Mouse (Mus musculus) heart, embryonic 16.5 days (tissue): ENCODE measurements around the gene Spats2. TPM values are rescaled to one million over a fixed set of nuclear protein-coding genes. Genes with fewer than 3 reads are reported as not detected.
A peak's percentile ranks its signal among the peaks of the same experiment; 100 is the strongest.

Experiments used
- ATAC-seq: fragments of 200-750 bp; cut with Nextera tagmentation; replicated peaks from 2 replicates; pipeline ENCODE4 v1.8.0; 2017; ENCODE audit warnings: moderate number of reproducible peaks; ENCODE audit not compliant: insufficient read depth, low FRiP score; ENCODE audit errors: extremely low read depth
- H3K27ac ChIP-seq: fragments of 300-500 bp; sonication (generic); 2 replicates; pipeline ENCODE4 v1.5.1; 2014; ENCODE audit warnings: mild to moderate bottlenecking, low read length, control low read depth, moderate library complexity
- H3K27me3 ChIP-seq: fragments of 300-500 bp; sonication (generic); 2 replicates; pipeline ENCODE4 v1.6.1; 2014; ENCODE audit warnings: low read length, mixed read lengths; ENCODE audit not compliant: control insufficient read depth, insufficient read depth
- H3K36me3 ChIP-seq: fragments of 300-500 bp; sonication (generic); 2 replicates; pipeline ENCODE4 v1.6.1; 2014; ENCODE audit not compliant: control insufficient read depth, insufficient read depth
- H3K4me1 ChIP-seq: fragments of 300-500 bp; sonication (generic); 2 replicates; pipeline ENCODE4 v1.6.1; 2014; ENCODE audit warnings: low read length, mixed read lengths; ENCODE audit not compliant: control insufficient read depth, insufficient read depth
- H3K4me2 ChIP-seq: fragments of 300-500 bp; sonication (generic); 2 replicates; pipeline ENCODE4 v1.6.1; 2014; ENCODE audit warnings: low read depth, mild to moderate bottlenecking, control low read depth, low read length
- H3K4me3 ChIP-seq: fragments of 300-500 bp; sonication (generic); 2 replicates; pipeline ENCODE4 v1.5.1; 2014; ENCODE audit warnings: mild to moderate bottlenecking, control low read depth, low read length
- H3K9ac ChIP-seq: fragments of 300-500 bp; sonication (generic); 2 replicates; pipeline ENCODE4 v1.6.1; 2014; ENCODE audit warnings: low read length, control low read depth
- H3K9me3 ChIP-seq: fragments of 300-500 bp; sonication (generic); replicated peaks from 2 replicates; pipeline ENCODE4 v1.6.1; 2016; ENCODE audit warnings: low read length; ENCODE audit not compliant: control insufficient read depth
- WGBS: fragments of 180-500 bp; shearing (Covaris S2); extraction: QIAGEN DNeasy Blood & Tissue Kit; methylation state at CpG from one replicate; pipeline ENCODE4 v1.1.7; 2014; 5-methylcytosine and 5-hydroxymethylcytosine counted together
- polyA plus RNA-seq: library from polyadenylated mRNA; unstranded; fragments of >200 nt; fragmentation: Nextera tagmentation; extraction: Ambion mirVana; gene quantifications from 2 replicates; pipeline ENCODE4 v1.2.1, GENCODE M21; 2015

The Spats2 gene
- polyA plus RNA-seq, 1 experiment from 2014 or later, result 25.5 TPM

- H3K27me3 ChIP-seq, result peaks cover 69% of the 10 kb centered on the region
- H3K4me2 ChIP-seq, result peak overlapping the region; percentile 79
- H3K27ac ChIP-seq, result no peak overlapping the region
- no peak for ATAC-seq
- peaks cover 23% of the 10 kb centered on the region for H3K4me1 ChIP-seq
- H3K9ac ChIP-seq, result no peak overlapping the region; the same call in 1 of the 2 replicates
- H3K4me3 ChIP-seq, result peak overlapping the region; percentile 53
- H3K9me3 ChIP-seq, result no peaks in the 10 kb centered on the region
- 8% methylated on average over 24 of the region's 24 CpGs for WGBS
- H3K36me3 ChIP-seq, result no peaks in the 10 kb centered on the region
Measured at GRCm38 (mm10) chr15:99096061-99096793, 29.5 kb upstream of the Spats2 start.

GRCm38 (mm10) chr15:99096831-99097500 is 28.8 kb upstream of the Spats2 start:
- Histone ChIP-seq H3K9ac (peak overlapping the region; percentile 49), H3K27me3 (peaks cover 63% of the 10 kb centered on the region), H3K36me3 (no peaks in the 10 kb centered on the region), H3K4me2 (peak overlapping the region; percentile 79), H3K4me3 (peak overlapping the region; percentile 53), H3K27ac (no peak overlapping the region), H3K9me3 (no peaks in the 10 kb centered on the region), H3K4me1 (peaks cover 23% of the 10 kb centered on the region)
- under 1% methylated on average over 53 of the region's 58 CpGs for WGBS
- ATAC-seq, result no peak

GRCm38 (mm10) chr15:99097840-99098492 is 27.8 kb upstream of the Spats2 start:
- H3K9me3 ChIP-seq, result no peaks in the 10 kb centered on the region
- ATAC-seq, result no peak
- no peaks in the 10 kb centered on the region for H3K36me3 ChIP-seq
- WGBS, result 1% methylated on average over 39 of the region's 39 CpGs
- peak overlapping the region; percentile 79 for H3K4me2 ChIP-seq
- H3K9ac ChIP-seq, result peak overlapping the region; percentile 63
- H3K4me3 ChIP-seq, result peak overlapping the region; percentile 53
- H3K27ac ChIP-seq, result no peak overlapping the region
- peaks cover 23% of the 10 kb centered on the region for H3K4me1 ChIP-seq
- peaks cover 53% of the 10 kb centered on the region for H3K27me3 ChIP-seq

GRCm38 (mm10) chr15:99098493-99098861 is 27.2 kb upstream of the Spats2 start:
- no peak overlapping the region for H3K9ac ChIP-seq
- WGBS, result 4% methylated on average over 9 of the region's 9 CpGs
- H3K9me3 ChIP-seq, result no peaks in the 10 kb centered on the region
- no peaks in the 10 kb centered on the region for H3K36me3 ChIP-seq
- H3K27ac ChIP-seq, result no peak overlapping the region
- ATAC-seq, result no peak
- peak overlapping the region; percentile 53 for H3K4me3 ChIP-seq
- peaks cover 48% of the 10 kb centered on the region for H3K27me3 ChIP-seq
- H3K4me1 ChIP-seq, result peaks cover 23% of the 10 kb centered on the region
- H3K4me2 ChIP-seq, result peak overlapping the region; percentile 79

GRCm38 (mm10) chr15:99099139-99099556 is 26.6 kb upstream of the Spats2 start:
- 0 out of 2 replicates have a peak overlapping the region, but pooled peaks have one; percentile 33 for H3K9ac ChIP-seq
- peak overlapping the region; percentile 53 for H3K4me3 ChIP-seq
- peak overlapping the region; percentile 79 for H3K4me2 ChIP-seq
- no peak overlapping the region for H3K27ac ChIP-seq
- H3K4me1 ChIP-seq, result peaks cover 20% of the 10 kb centered on the region
- no peaks in the 10 kb centered on the region for H3K36me3 ChIP-seq
- ATAC-seq, result peak; percentile 44; the same call in 1 of the 2 replicates
- WGBS, result 2% methylated on average over 15 of the region's 15 CpGs
- H3K27me3 ChIP-seq, result peaks cover 43% of the 10 kb centered on the region
- no peaks in the 10 kb centered on the region for H3K9me3 ChIP-seq

GRCm38 (mm10) chr15:99099984-99100383 is 25.7 kb upstream of the Spats2 start:
- H3K4me1 ChIP-seq, result peaks cover 17% of the 10 kb centered on the region
- no peak overlapping the region for H3K4me2 ChIP-seq
- H3K36me3 ChIP-seq, result no peaks in the 10 kb centered on the region
- H3K9me3 ChIP-seq, result no peaks in the 10 kb centered on the region
- WGBS, result 58% methylated on average over 3 of the region's 3 CpGs
- peaks cover 36% of the 10 kb centered on the region for H3K27me3 ChIP-seq
- H3K9ac ChIP-seq, result no peak overlapping the region
- no peak overlapping the region for H3K4me3 ChIP-seq
- H3K27ac ChIP-seq, result no peak overlapping the region
- no peak for ATAC-seq

GRCm38 (mm10) chr15:99105238-99105637 is 20.5 kb upstream of the Spats2 start:
- Histone ChIP-seq H3K4me3 (no peak overlapping the region), H3K9ac (no peak overlapping the region), H3K9me3 (no peaks in the 10 kb centered on the region), H3K4me2 (no peak overlapping the region), H3K4me1 (no peaks in the 10 kb centered on the region), H3K27ac (no peak overlapping the region), H3K27me3 (no peaks in the 10 kb centered on the region), H3K36me3 (no peaks in the 10 kb centered on the region)
- ATAC-seq, result no peak
- 55% methylated on average over 7 of the region's 7 CpGs for WGBS

- H3K36me3 ChIP-seq, result no peaks in the 10 kb centered on the region
- no peak overlapping the region for H3K4me2 ChIP-seq
- no peak overlapping the region for H3K9ac ChIP-seq
- no peak overlapping the region for H3K4me3 ChIP-seq
- WGBS, result 68% methylated on average over 3 of the region's 3 CpGs
- no peaks in the 10 kb centered on the region for H3K9me3 ChIP-seq
- no peak for ATAC-seq
- H3K27me3 ChIP-seq, result no peaks in the 10 kb centered on the region
- H3K4me1 ChIP-seq, result no peaks in the 10 kb centered on the region
- no peak overlapping the region for H3K27ac ChIP-seq
Measured at GRCm38 (mm10) chr15:99107866-99108265, 17.9 kb upstream of the Spats2 start.

- 79% methylated on average over 3 of the region's 3 CpGs for WGBS
- no peak overlapping the region for H3K9ac ChIP-seq
- no peaks in the 10 kb centered on the region for H3K27me3 ChIP-seq
- no peaks in the 10 kb centered on the region for H3K36me3 ChIP-seq
- H3K27ac ChIP-seq, result no peak overlapping the region
- H3K4me3 ChIP-seq, result no peak overlapping the region
- no peaks in the 10 kb centered on the region for H3K9me3 ChIP-seq
- ATAC-seq, result no peak
- H3K4me1 ChIP-seq, result no peaks in the 10 kb centered on the region
- no peak overlapping the region for H3K4me2 ChIP-seq
Measured at GRCm38 (mm10) chr15:99111139-99111538, 14.6 kb upstream of the Spats2 start.
